Mouse (Mus musculus) inflammation-experienced regulatory T-cells (primary cell): ENCODE results near the gene Cluap1. TPM values are rescaled to one million over a fixed set of nuclear protein-coding genes. Genes with fewer than 3 reads are reported as not detected.

Experiments used
- polyA plus RNA-seq, 2 experiments: library from polyadenylated mRNA; unstranded; fragments of 100-300 nt; shearing (Covaris generic); gene quantifications; one replicate each; pipeline ENCODE4 v1.2.1; 2017

The Cluap1 gene
- 10 to 100 TPM; 28.0 to 28.1 TPM for polyA plus RNA-seq

GRCm38 (mm10) chr16:3908537-3909111, at the start of gene Cluap1, which contains the start of gene 1700037C18Rik:
Gene Cluap1, plus strand, starts transcription at chr16:3908801.
Gene 1700037C18Rik, minus strand, starts transcription at chr16:3908689.

GRCm38 (mm10) chr16:3872216-3873047, 36.2 kb upstream of the Cluap1 start, which contains the start of gene Naa60:
Gene Naa60, plus strand, starts transcription at chr16:3872375.

GRCm38 (mm10) chr16:3884201-3885064, 24.2 kb upstream of the Cluap1 start, which contains the start of the genes Zfp597 and Gm20695:
Gene Zfp597, minus strand, starts transcription at chr16:3884561.
Gene Gm20695, plus strand, starts transcription at chr16:3884648.

GRCm38 (mm10) chr16:3976251-3976671, 67.7 kb downstream of the Cluap1 start, which contains the start of gene Nlrc3:
Gene Nlrc3, minus strand, starts transcription at chr16:3976632.

Other genes starting within 250 kb of the Cluap1 start
- gene Mefv, start 190.7 kb upstream of the Cluap1 start, polyA plus RNA-seq: under 1 TPM; 0.12 to 0.71 TPM
- 10 to 100 TPM; 63.8 to 78.0 TPM for gene Zfp263, start 164.7 kb upstream of the Cluap1 start, polyA plus RNA-seq
- 1 to 10 TPM in 1 of 2 experiments, under 1 TPM in 1; 0.48 to 1.2 TPM for gene Olfr15, start 77.9 kb upstream of the Cluap1 start, polyA plus RNA-seq
- 1 to 10 TPM in 1 of 2 experiments, under 1 TPM in 1; 0.34 to 1.2 TPM for gene Zfp174, start 61.5 kb upstream of the Cluap1 start, polyA plus RNA-seq
- 100 to 1,000 TPM; 117 to 122 TPM for gene Naa60, start 36.4 kb upstream of the Cluap1 start, polyA plus RNA-seq
- 10 to 100 TPM in 1 of 2 experiments, 1 to 10 TPM in 1; 8.5 to 14.6 TPM for gene Zfp597, start 24.2 kb upstream of the Cluap1 start, polyA plus RNA-seq
- 1 to 10 TPM in 1 of 2 experiments, not detected in 1; 2.0 TPM for gene Gm20695, start 24.2 kb upstream of the Cluap1 start, polyA plus RNA-seq
- 10 to 100 TPM in 1 of 2 experiments, 1 to 10 TPM in 1; 8.3 to 13.1 TPM for gene 1700037C18Rik, start 112 bp upstream of the Cluap1 start, polyA plus RNA-seq
- gene Nlrc3, start 67.8 kb downstream of the Cluap1 start, polyA plus RNA-seq: 10 to 100 TPM; 56.1 to 69.9 TPM
- gene Slx4, start 95.0 kb downstream of the Cluap1 start, polyA plus RNA-seq: 10 to 100 TPM; 29.2 to 35.4 TPM
- 1,000 to 10,000 TPM in 1 of 2 experiments, 10 to 100 TPM in 1; 10.3 to 1,075 TPM for gene Dnase1, start 128.1 kb downstream of the Cluap1 start, polyA plus RNA-seq
- 10 to 100 TPM; 65.0 to 68.7 TPM for gene Trap1, start 169.0 kb downstream of the Cluap1 start, polyA plus RNA-seq